Mouse (Mus musculus): ENCODE results near the gene Klhl22. TPM values are rescaled to one million over a fixed set of nuclear protein-coding genes. Genes with fewer than 3 reads are reported as not detected.

Klhl22 gene
- total and polyA plus RNA-seq, 3 experiments, result not detected

DNA sequence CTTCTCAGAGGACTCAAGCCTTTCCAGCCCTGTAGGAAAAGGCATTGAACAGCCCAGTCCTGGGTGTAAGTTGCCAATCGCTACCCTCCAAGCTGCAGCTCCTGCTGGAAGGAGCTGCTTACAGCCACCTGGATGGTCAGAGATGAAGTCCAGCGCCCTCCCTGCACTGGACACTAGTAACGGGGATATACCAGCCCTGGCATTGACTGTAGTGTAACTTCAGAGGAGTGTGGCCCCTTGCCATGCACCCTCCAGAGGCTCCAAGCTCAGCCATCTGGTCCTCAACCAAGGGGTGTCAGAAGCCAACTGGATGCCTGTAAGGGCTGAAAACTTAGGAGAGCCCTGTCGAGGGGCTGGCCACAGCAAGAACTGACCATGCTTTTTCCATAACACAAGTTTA, 80.6 kb downstream of the Klhl22 start:
- in situ Hi-C loops (cut with MboI; ENCODE audit: low pct_ligation_motif_present, low pct_unique_long_range_greater_than_20kb, low sequenced_read_pairs) (no loop called here), dilution Hi-C loops (cut with MboI; ENCODE audit: extremely low pct_ligation_motif_present, extremely low pct_unique_long_range_greater_than_20kb, low sequenced_read_pairs) (no loop called here)
- no peak overlapping the region for H3K4me2 ChIP-seq (ENCODE audit: insufficient read depth, low read depth, poor library complexity, severe bottlenecking)
- TF ChIP-seq JUN (IDR thresholded peaks at IDR 0.05; ENCODE audit: insufficient read depth, low read depth, low read length) (no peak), TBP (conservative IDR thresholded peaks at IDR 0.05; ENCODE audit: low read depth, low read length) (no peak), POLR2AphosphoS2 (IDR thresholded peaks at IDR 0.05; ENCODE audit: low read depth, low read length) (no peak), GABPA (IDR thresholded peaks at IDR 0.05; ENCODE audit: insufficient replicate concordance, low read depth, low read length) (no peak), JUND (conservative IDR thresholded peaks at IDR 0.05; ENCODE audit: low read depth, low read length) (no peak), MYC (IDR thresholded peaks at IDR 0.05; ENCODE audit: low read depth, low read length) (no peak), USF1 (IDR thresholded peaks at IDR 0.05; ENCODE audit: low read depth, low read length) (no peak), BHLHE40 (IDR thresholded peaks at IDR 0.05; ENCODE audit: low read depth, low read length) (no peak), ZNF384 (IDR thresholded peaks at IDR 0.05; ENCODE audit: low read depth, low read length) (no peak), RAD21 (IDR thresholded peaks at IDR 0.05; ENCODE audit: low read depth, low read length) (no peak)
- H3K27me3 ChIP-seq (replicated peaks), result no peaks in the 10 kb centered on the region
- no peak overlapping the region for H3K4me3 ChIP-seq (replicated peaks in 1 of 3; ENCODE audit: low read depth in 2 of 3, low read length in 2 of 3, poor library complexity in 1 of 3)
- no peak overlapping the region for H3K9ac ChIP-seq (ENCODE audit: insufficient read depth, low read depth)
- no peaks in the 10 kb centered on the region for H3K9me3 ChIP-seq (replicated peaks; ENCODE audit: low read length)
- no peak overlapping the region for H3K27ac ChIP-seq (ENCODE audit: insufficient read depth, low read depth)
- no peak for DNase-seq (ENCODE audit: extremely low read depth)
- no peaks in the 10 kb centered on the region for H3K79me2 ChIP-seq (replicated peaks; ENCODE audit: control insufficient read depth, extremely low read depth, insufficient read depth, poor library complexity, severe bottlenecking)
- H3K4me1 ChIP-seq (ENCODE audit: control insufficient read depth in 1 of 2, insufficient read depth in 2 of 2), result no peaks in the 10 kb centered on the region
- peaks cover 43 to 74% of the 10 kb centered on the region in 2 experiments for H3K36me3 ChIP-seq (replicated peaks in 1 of 2; ENCODE audit: control insufficient read depth in 1 of 2, insufficient read depth in 1 of 2, low read length in 1 of 2)

DNA sequence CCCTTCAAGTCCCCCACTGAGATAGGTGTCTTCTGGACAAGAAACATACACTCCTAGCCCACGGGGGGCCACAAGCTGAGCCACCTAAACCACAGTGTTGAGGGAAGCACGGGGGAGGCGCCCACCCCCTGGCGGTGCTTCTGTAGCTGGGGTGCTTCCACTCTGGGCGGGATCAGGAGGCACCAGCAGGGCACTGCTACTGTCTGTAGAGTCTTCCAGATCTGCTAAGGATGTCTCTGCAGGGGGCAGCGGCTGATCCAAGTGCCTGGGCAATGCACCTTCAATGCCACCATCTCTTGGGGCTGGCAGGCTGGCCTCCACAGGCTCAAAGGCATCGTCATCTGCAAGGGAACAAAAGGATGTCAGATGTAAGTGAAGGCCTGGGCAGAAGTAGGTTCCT, 83.0 kb downstream of the Klhl22 start:
- no peaks in the 10 kb centered on the region for H3K9me3 ChIP-seq (replicated peaks; ENCODE audit: low read length)
- H3K36me3 ChIP-seq (replicated peaks in 1 of 2; ENCODE audit: control insufficient read depth in 1 of 2, insufficient read depth in 1 of 2, low read length in 1 of 2), result peaks cover 64 to 96% of the 10 kb centered on the region in 2 experiments
- H3K27me3 ChIP-seq (replicated peaks), result no peaks in the 10 kb centered on the region
- no peak overlapping the region for H3K9ac ChIP-seq (ENCODE audit: insufficient read depth, low read depth)
- peaks cover 0 to 6% of the 10 kb centered on the region in 2 experiments; a peak in 2 of 4 replicates for H3K4me1 ChIP-seq (ENCODE audit: control insufficient read depth in 1 of 2, insufficient read depth in 2 of 2)
- H3K27ac ChIP-seq (ENCODE audit: insufficient read depth, low read depth), result no peak overlapping the region
- H3K4me2 ChIP-seq (ENCODE audit: insufficient read depth, low read depth, poor library complexity, severe bottlenecking), result no peak overlapping the region
- dilution Hi-C loops (cut with MboI; ENCODE audit: extremely low pct_ligation_motif_present, extremely low pct_unique_long_range_greater_than_20kb, low sequenced_read_pairs) (no loop called here), in situ Hi-C loops (cut with MboI; ENCODE audit: low pct_ligation_motif_present, low pct_unique_long_range_greater_than_20kb, low sequenced_read_pairs) (no loop called here)
- TF ChIP-seq POLR2AphosphoS2 (IDR thresholded peaks at IDR 0.05; ENCODE audit: low read depth, low read length), result no peak
- no peak for TF ChIP-seq CTCF (conservative IDR thresholded peaks at IDR 0.05 in 1 of 2, IDR thresholded peaks at IDR 0.05 in 1 of 2; ENCODE audit: low read depth in 2 of 2, low read length in 2 of 2)
- TF ChIP-seq ELF1 (IDR thresholded peaks at IDR 0.05; ENCODE audit: low read depth, low read length), result no peak
- no peak for TF ChIP-seq MYC (IDR thresholded peaks at IDR 0.05; ENCODE audit: low read depth, low read length)
- TF ChIP-seq ETS1 (conservative IDR thresholded peaks at IDR 0.05; ENCODE audit: low read depth, low read length), result no peak
- TF ChIP-seq MXI1 (IDR thresholded peaks at IDR 0.05; ENCODE audit: low read depth, low read length), result no peak
- no peak for TF ChIP-seq NRF1 (IDR thresholded peaks at IDR 0.05; ENCODE audit: low read depth, low read length)
- TF ChIP-seq NELFE (IDR thresholded peaks at IDR 0.05; ENCODE audit: low read depth, low read length), result no peak
- no peak for TF ChIP-seq MAX (IDR thresholded peaks at IDR 0.05; ENCODE audit: low read length)
- no peak for TF ChIP-seq JUND (conservative IDR thresholded peaks at IDR 0.05; ENCODE audit: low read depth, low read length)
- no peak for TF ChIP-seq EP300 (IDR thresholded peaks at IDR 0.05; ENCODE audit: low read length)
- TF ChIP-seq ZNF384 (IDR thresholded peaks at IDR 0.05; ENCODE audit: low read depth, low read length), result no peak
- TF ChIP-seq RAD21 (IDR thresholded peaks at IDR 0.05; ENCODE audit: low read depth, low read length), result no peak
- TF ChIP-seq CHD2 (IDR thresholded peaks at IDR 0.05; ENCODE audit: low read length), result no peak
- no peak for DNase-seq (ENCODE audit: extremely low read depth)
- H3K4me3 ChIP-seq (replicated peaks in 1 of 3; ENCODE audit: low read depth in 2 of 3, low read length in 2 of 3, poor library complexity in 1 of 3), result no peak overlapping the region
- no peaks in the 10 kb centered on the region for H3K79me2 ChIP-seq (replicated peaks; ENCODE audit: control insufficient read depth, extremely low read depth, insufficient read depth, poor library complexity, severe bottlenecking)

Other genes starting within 250 kb of the Klhl22 start
- 64.3 and 72.7 TPM in 2 replicates for gene Thap7, start 228.5 kb upstream of the Klhl22 start, total RNA-seq (2012; rRNA removed)
- gene Thap7, start 228.5 kb upstream of the Klhl22 start, total RNA-seq (2014; rRNA removed), result 80.7 and 83.3 TPM in 2 replicates
- 79.4 and 82.4 TPM in 2 replicates for gene Thap7, start 228.5 kb upstream of the Klhl22 start, polyA plus RNA-seq (2012; ENCODE audit: insufficient read length, low read depth)
- gene Lrrc74b, start 198.4 kb upstream of the Klhl22 start, total RNA-seq (2012; rRNA removed), result not detected in 2 replicates
- gene Lrrc74b, start 198.4 kb upstream of the Klhl22 start, total RNA-seq (2014; rRNA removed), result not detected in 2 replicates
- 0.17 TPM in 1 of 2 replicates, not detected in the other for gene Lrrc74b, start 198.4 kb upstream of the Klhl22 start, polyA plus RNA-seq (2012; ENCODE audit: insufficient read length, low read depth)
- not detected in 2 replicates for gene P2rx6, start 197.7 kb upstream of the Klhl22 start, total RNA-seq (2012; rRNA removed)
- gene P2rx6, start 197.7 kb upstream of the Klhl22 start, total RNA-seq (2014; rRNA removed), result not detected in 2 replicates
- not detected in 2 replicates for gene P2rx6, start 197.7 kb upstream of the Klhl22 start, polyA plus RNA-seq (2012; ENCODE audit: insufficient read length, low read depth)
- 0.34 and 1.3 TPM in 2 replicates for gene Slc7a4, start 176.4 kb upstream of the Klhl22 start, total RNA-seq (2012; rRNA removed)
- not detected in 2 replicates for gene Slc7a4, start 176.4 kb upstream of the Klhl22 start, total RNA-seq (2014; rRNA removed)
- gene Slc7a4, start 176.4 kb upstream of the Klhl22 start, polyA plus RNA-seq (2012; ENCODE audit: insufficient read length, low read depth), result not detected in 2 replicates
- gene Smpd4, start 140.3 kb upstream of the Klhl22 start, total RNA-seq (2012; rRNA removed), result 38.6 and 55.5 TPM in 2 replicates
- 55.5 and 65.9 TPM in 2 replicates for gene Smpd4, start 140.3 kb upstream of the Klhl22 start, total RNA-seq (2014; rRNA removed)
- 66.5 and 97.1 TPM in 2 replicates for gene Smpd4, start 140.3 kb upstream of the Klhl22 start, polyA plus RNA-seq (2012; ENCODE audit: insufficient read length, low read depth)
- 0.42 TPM in 1 of 2 replicates, not detected in the other for gene Ccdc74a, start 113.1 kb upstream of the Klhl22 start, total RNA-seq (2012; rRNA removed)
- 0.45 TPM in 1 of 2 replicates, not detected in the other for gene Ccdc74a, start 113.1 kb upstream of the Klhl22 start, total RNA-seq (2014; rRNA removed)
- gene Ccdc74a, start 113.1 kb upstream of the Klhl22 start, polyA plus RNA-seq (2012; ENCODE audit: insufficient read length, low read depth), result 1.5 and 2.0 TPM in 2 replicates
- gene Med15, start 26.7 kb upstream of the Klhl22 start, total RNA-seq (2012; rRNA removed), result 40.1 and 42.6 TPM in 2 replicates
- gene Med15, start 26.7 kb upstream of the Klhl22 start, total RNA-seq (2014; rRNA removed), result 17.2 and 20.1 TPM in 2 replicates
- 65.2 and 78.1 TPM in 2 replicates for gene Med15, start 26.7 kb upstream of the Klhl22 start, polyA plus RNA-seq (2012; ENCODE audit: insufficient read length, low read depth)
- not detected in 2 replicates for gene Scarf2, start 37.7 kb downstream of the Klhl22 start, total RNA-seq (2012; rRNA removed)
- gene Scarf2, start 37.7 kb downstream of the Klhl22 start, total RNA-seq (2014; rRNA removed), result not detected in 2 replicates
- gene Scarf2, start 37.7 kb downstream of the Klhl22 start, polyA plus RNA-seq (2012; ENCODE audit: insufficient read length, low read depth), result not detected in 2 replicates
- 0.08 TPM in 1 of 2 replicates, not detected in the other for gene B830017H08Rik, start 73.5 kb downstream of the Klhl22 start, total RNA-seq (2012; rRNA removed)
- not detected in 2 replicates for gene B830017H08Rik, start 73.5 kb downstream of the Klhl22 start, total RNA-seq (2014; rRNA removed)
- gene B830017H08Rik, start 73.5 kb downstream of the Klhl22 start, polyA plus RNA-seq (2012; ENCODE audit: insufficient read length, low read depth), result not detected in 2 replicates
- 1.6 and 1.9 TPM in 2 replicates for gene Car15, start 78.7 kb downstream of the Klhl22 start, total RNA-seq (2012; rRNA removed)
- 1.5 TPM in 2 replicates for gene Car15, start 78.7 kb downstream of the Klhl22 start, total RNA-seq (2014; rRNA removed)
- gene Car15, start 78.7 kb downstream of the Klhl22 start, polyA plus RNA-seq (2012; ENCODE audit: insufficient read length, low read depth), result 2.5 and 3.9 TPM in 2 replicates
- gene Gm20518, start 132.1 kb downstream of the Klhl22 start, total RNA-seq (2012; rRNA removed), result 0.21 and 0.42 TPM in 2 replicates
- 0.16 and 0.18 TPM in 2 replicates for gene Gm20518, start 132.1 kb downstream of the Klhl22 start, total RNA-seq (2014; rRNA removed)
- gene Gm20518, start 132.1 kb downstream of the Klhl22 start, polyA plus RNA-seq (2012; ENCODE audit: insufficient read length, low read depth), result 0.68 and 0.91 TPM in 2 replicates
- 0.04 TPM in 1 of 2 replicates, not detected in the other for gene Tssk1, start 134.6 kb downstream of the Klhl22 start, total RNA-seq (2012; rRNA removed)
- not detected in 2 replicates for gene Tssk1, start 134.6 kb downstream of the Klhl22 start, total RNA-seq (2014; rRNA removed)
- gene Tssk1, start 134.6 kb downstream of the Klhl22 start, polyA plus RNA-seq (2012; ENCODE audit: insufficient read length, low read depth), result 0.15 and 0.16 TPM in 2 replicates
- 48.0 and 52.5 TPM in 2 replicates for gene Dgcr2, start 138.9 kb downstream of the Klhl22 start, total RNA-seq (2012; rRNA removed)
- 36.9 and 41.5 TPM in 2 replicates for gene Dgcr2, start 138.9 kb downstream of the Klhl22 start, total RNA-seq (2014; rRNA removed)
- gene Dgcr2, start 138.9 kb downstream of the Klhl22 start, polyA plus RNA-seq (2012; ENCODE audit: insufficient read length, low read depth), result 45.2 and 54.8 TPM in 2 replicates
- not detected in 2 replicates for gene Tssk2, start 139.0 kb downstream of the Klhl22 start, total RNA-seq (2012; rRNA removed)
- gene Tssk2, start 139.0 kb downstream of the Klhl22 start, total RNA-seq (2014; rRNA removed), result not detected in 2 replicates
- 0.21 TPM in 1 of 2 replicates, not detected in the other for gene Tssk2, start 139.0 kb downstream of the Klhl22 start, polyA plus RNA-seq (2012; ENCODE audit: insufficient read length, low read depth)
- gene Ess2, start 151.7 kb downstream of the Klhl22 start, total RNA-seq (2012; rRNA removed), result 33.1 and 36.7 TPM in 2 replicates
- gene Ess2, start 151.7 kb downstream of the Klhl22 start, total RNA-seq (2014; rRNA removed), result 31.1 and 31.4 TPM in 2 replicates
- 37.0 and 38.7 TPM in 2 replicates for gene Ess2, start 151.7 kb downstream of the Klhl22 start, polyA plus RNA-seq (2012; ENCODE audit: insufficient read length, low read depth)
- gene Gsc2, start 155.4 kb downstream of the Klhl22 start, total RNA-seq (2012; rRNA removed), result not detected in 2 replicates
- not detected in 2 replicates for gene Gsc2, start 155.4 kb downstream of the Klhl22 start, total RNA-seq (2014; rRNA removed)
- not detected in 2 replicates for gene Gsc2, start 155.4 kb downstream of the Klhl22 start, polyA plus RNA-seq (2012; ENCODE audit: insufficient read length, low read depth)
- gene Slc25a1, start 168.6 kb downstream of the Klhl22 start, total RNA-seq (2012; rRNA removed), result 106 and 141 TPM in 2 replicates
- 96.5 and 113 TPM in 2 replicates for gene Slc25a1, start 168.6 kb downstream of the Klhl22 start, total RNA-seq (2014; rRNA removed)
- 122 and 134 TPM in 2 replicates for gene Slc25a1, start 168.6 kb downstream of the Klhl22 start, polyA plus RNA-seq (2012; ENCODE audit: insufficient read length, low read depth)
- not detected in 2 replicates for gene Vpreb2, start 220.8 kb downstream of the Klhl22 start, total RNA-seq (2012; rRNA removed)
- gene Vpreb2, start 220.8 kb downstream of the Klhl22 start, total RNA-seq (2014; rRNA removed), result not detected in 2 replicates
- 0.54 TPM in 1 of 2 replicates, not detected in the other for gene Vpreb2, start 220.8 kb downstream of the Klhl22 start, polyA plus RNA-seq (2012; ENCODE audit: insufficient read length, low read depth)

Measured in CH12.LX (cell line).